ENCODE assay signal across 9 mouse cellular contexts in the genomic region with DNA sequence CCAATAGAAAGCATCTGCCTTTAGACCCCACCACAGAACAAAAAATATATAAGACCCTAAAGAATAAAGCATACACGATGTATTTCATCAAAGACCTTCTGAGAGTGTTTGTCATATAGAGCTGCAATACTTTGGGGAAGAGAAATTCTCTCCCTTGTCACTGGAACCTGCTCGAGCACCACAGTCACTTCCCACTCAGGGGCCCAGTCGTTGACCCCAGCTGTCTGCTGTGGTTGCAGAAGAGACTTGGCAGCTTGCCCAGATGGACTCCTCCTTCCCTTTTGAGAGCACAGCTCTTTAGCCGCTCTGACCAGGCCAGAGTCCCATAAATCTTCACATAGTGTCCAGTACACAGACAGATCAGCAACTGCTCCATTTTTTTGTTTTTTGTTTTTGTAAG. TPM values are rescaled to one million over a fixed set of nuclear protein-coding genes. Genes with fewer than 3 reads are reported as not detected.
DNase-seq lines count a peak whose midpoint lies in the region; ATAC-seq and TF ChIP-seq lines count a peak whose summit lies in the region.
"Had no signal": no experiment of that assay in that cellular context is flagged by ENCODE, and none has a peak within 500 bp of the region (broad histone marks: within the 10 kb centered on the region; RNA-seq: fewer than 3 reads in every experiment).

No protein-coding gene starts in this region.

- ATAC-seq in forebrain, embryonic 11.5 days (replicated peaks; ENCODE audit: low FRiP score), result no peak
- no peak for ATAC-seq in forebrain, embryonic 15.5 days (replicated peaks)
- ATAC-seq in intestine, embryonic 16.5 days, result peak; percentile 81
- peak; percentile 84 for ATAC-seq in stomach, embryonic 15.5 days (ENCODE audit: insufficient read depth, low FRiP score, low read depth)

- H3K4me1 ChIP-seq in forebrain, embryonic 11.5 days (replicated peaks; ENCODE audit: control insufficient read depth, insufficient read depth, low read length), result no peaks in the 10 kb centered on the region
- no peaks in the 10 kb centered on the region for H3K4me1 ChIP-seq in forebrain, embryonic 15.5 days
- peaks cover 13 to 18% of the 10 kb centered on the region in 2 experiments for H3K4me1 ChIP-seq in MEL (ENCODE audit: control insufficient read depth in 1 of 2, insufficient read depth in 2 of 2, low read length in 2 of 2)
- no peaks in the 10 kb centered on the region for H3K4me1 ChIP-seq in intestine, embryonic 16.5 days (ENCODE audit: control insufficient read depth, insufficient read depth, low read length)
- H3K4me1 ChIP-seq in stomach, embryonic 15.5 days, result no peaks in the 10 kb centered on the region

- no peak for TF ChIP-seq CTCF in MEL (IDR thresholded peaks at IDR 0.05 in 2 of 3, conservative IDR thresholded peaks at IDR 0.05 in 1 of 3; ENCODE audit: control insufficient read depth in 1 of 3, insufficient read depth in 1 of 3, low read depth in 2 of 3, low read length in 3 of 3, poor library complexity in 1 of 3, severe bottlenecking in 1 of 3)

- TF ChIP-seq RAD21 in MEL (IDR thresholded peaks at IDR 0.05; ENCODE audit: low read depth, low read length), result no peak

- no peak overlapping the region for H3K9ac ChIP-seq in forebrain, embryonic 11.5 days (ENCODE audit: low read length)
- H3K9ac ChIP-seq in forebrain, embryonic 15.5 days (replicated peaks), result no peak overlapping the region
- peak overlapping the region; percentile 23; the same call in 1 of the 2 replicates for H3K9ac ChIP-seq in MEL (ENCODE audit: control insufficient read depth, low read depth, low read length, poor library complexity, severe bottlenecking)
- H3K9ac ChIP-seq in intestine, embryonic 16.5 days (ENCODE audit: low read depth, low read length), result no peak overlapping the region
- H3K9ac ChIP-seq in stomach, embryonic 15.5 days, result no peak overlapping the region

- peak; percentile 51 for DNase-seq in forebrain, embryonic 11.5 days (ENCODE audit: low spot score)
- peak; percentile 69 for DNase-seq in MEL (ENCODE audit: low read depth, low spot score)
- DNase-seq in gastrocnemius, adult 18-20 months (ENCODE audit: low spot score), result peak; percentile 47
- peak; percentile 8 to 14 for DNase-seq in left cerebral cortex, postnatal 36 days (ENCODE audit: low spot score in 2 of 2)
- DNase-seq in monocyte, adult 2 months (ENCODE audit: low read depth in 1 of 2, low spot score in 2 of 2), result peak; percentile 76 to 81

- no peak for TF ChIP-seq POLR2A in MEL (IDR thresholded peaks at IDR 0.05; ENCODE audit: control insufficient read depth in 1 of 2, insufficient read depth in 1 of 2, low read depth in 1 of 2, low read length in 2 of 2, poor library complexity in 1 of 2)

- no peaks in the 10 kb centered on the region for H3K9me3 ChIP-seq in forebrain, embryonic 11.5 days (ENCODE audit: control insufficient read depth, low read length)
- H3K9me3 ChIP-seq in forebrain, embryonic 15.5 days, result no peaks in the 10 kb centered on the region
- no peaks in the 10 kb centered on the region for H3K9me3 ChIP-seq in MEL (replicated peaks; ENCODE audit: insufficient read depth, low read length)
- H3K9me3 ChIP-seq in intestine, embryonic 16.5 days (ENCODE audit: control insufficient read depth, low read length), result no peaks in the 10 kb centered on the region
- no peaks in the 10 kb centered on the region for H3K9me3 ChIP-seq in stomach, embryonic 15.5 days

- H3K27ac ChIP-seq in forebrain, embryonic 11.5 days (ENCODE audit: low read depth, low read length), result no peak overlapping the region
- no peak overlapping the region for H3K27ac ChIP-seq in forebrain, embryonic 15.5 days (replicated peaks)
- peak overlapping the region; percentile 68 for H3K27ac ChIP-seq in MEL (ENCODE audit: control insufficient read depth, low read depth, low read length)
- no peak overlapping the region for H3K27ac ChIP-seq in intestine, embryonic 16.5 days (ENCODE audit: low read length)
- no peak overlapping the region for H3K27ac ChIP-seq in stomach, embryonic 15.5 days

- H3K4me3 ChIP-seq in forebrain, embryonic 11.5 days (ENCODE audit: low read depth, low read length), result no peak overlapping the region
- no peak overlapping the region for H3K4me3 ChIP-seq in forebrain, embryonic 15.5 days
- H3K4me3 ChIP-seq in MEL (ENCODE audit: control insufficient read depth in 1 of 2, insufficient read depth in 1 of 2, low read depth in 2 of 2, low read length in 2 of 2), result no peak overlapping the region
- no peak overlapping the region for H3K4me3 ChIP-seq in intestine, embryonic 16.5 days (ENCODE audit: low read length)
- no peak overlapping the region for H3K4me3 ChIP-seq in stomach, embryonic 15.5 days (replicated peaks)

- intact Hi-C loops in left cerebral cortex, postnatal 36 days (cut with DNase I), result no loop called here

- 64% methylated on average over 4 of the region's 4 CpGs for WGBS in forebrain, embryonic 11.5 days
- WGBS in forebrain, embryonic 15.5 days, result 43% methylated on average over 4 of the region's 4 CpGs
- 15% methylated on average over 4 of the region's 4 CpGs for whole genome bisulfite sequencing in intestine, embryonic 16.5 days
- WGBS in stomach, embryonic 15.5 days, result 22% methylated on average over 4 of the region's 4 CpGs

- H3K79me2 ChIP-seq in MEL (ENCODE audit: control insufficient read depth, insufficient read depth, low read length, poor library complexity), result no peaks in the 10 kb centered on the region

- no peak overlapping the region for H3K4me2 ChIP-seq in forebrain, embryonic 11.5 days (ENCODE audit: low read depth, low read length, severe bottlenecking)
- no peak overlapping the region for H3K4me2 ChIP-seq in forebrain, embryonic 15.5 days (replicated peaks)
- no peak overlapping the region for H3K4me2 ChIP-seq in intestine, embryonic 16.5 days (ENCODE audit: low read depth, low read length)
- H3K4me2 ChIP-seq in stomach, embryonic 15.5 days, result no peak overlapping the region

- no peaks in the 10 kb centered on the region for H3K27me3 ChIP-seq in forebrain, embryonic 11.5 days (ENCODE audit: control insufficient read depth, insufficient read depth, low read length)
- no peaks in the 10 kb centered on the region for H3K27me3 ChIP-seq in forebrain, embryonic 15.5 days
- no peaks in the 10 kb centered on the region for H3K27me3 ChIP-seq in MEL (ENCODE audit: control insufficient read depth in 1 of 2, insufficient read depth in 2 of 2, low read length in 2 of 2)
- H3K27me3 ChIP-seq in intestine, embryonic 16.5 days (replicated peaks; ENCODE audit: control insufficient read depth, insufficient read depth, low read length), result no peaks in the 10 kb centered on the region
- no peaks in the 10 kb centered on the region for H3K27me3 ChIP-seq in stomach, embryonic 15.5 days (replicated peaks)

- no peaks in the 10 kb centered on the region for H3K36me3 ChIP-seq in forebrain, embryonic 11.5 days (ENCODE audit: control insufficient read depth, insufficient read depth, low read length)
- H3K36me3 ChIP-seq in forebrain, embryonic 15.5 days, result no peaks in the 10 kb centered on the region
- H3K36me3 ChIP-seq in MEL (ENCODE audit: control insufficient read depth in 1 of 2, insufficient read depth in 2 of 2, low read length in 2 of 2), result peaks cover 0 to 24% of the 10 kb centered on the region in 2 experiments; a peak in 2 of 4 replicates
- H3K36me3 ChIP-seq in intestine, embryonic 16.5 days (ENCODE audit: control insufficient read depth, insufficient read depth, low read length), result no peaks in the 10 kb centered on the region
- H3K36me3 ChIP-seq in stomach, embryonic 15.5 days, result no peaks in the 10 kb centered on the region

- 0 out of 4 replicates have a peak, but pooled peaks of 1 of the 2 experiments have one; percentile 7 for TF ChIP-seq EP300 in MEL (IDR thresholded peaks at IDR 0.05; ENCODE audit: low read depth in 1 of 2, low read length in 2 of 2)

TF ChIP-seq in MEL, 35 proteins besides CTCF, POLR2A, EP300 and RAD21:
- TF ChIP-seq GABPA (IDR thresholded peaks at IDR 0.05; ENCODE audit: low read depth, low read length) (no peak), ZKSCAN1 (IDR thresholded peaks at IDR 0.05; ENCODE audit: low read depth, low read length) (no peak), KAT2A (conservative IDR thresholded peaks at IDR 0.05; ENCODE audit: low read depth, low read length) (no peak), MAX (IDR thresholded peaks at IDR 0.05; ENCODE audit: low read length) (no peak), ETS1 (IDR thresholded peaks at IDR 0.05; ENCODE audit: low read depth, low read length) (0 out of 2 replicates have a peak, but pooled peaks have one; percentile 8), MAZ (IDR thresholded peaks at IDR 0.05; ENCODE audit: low read depth, low read length) (no peak), ELF1 (IDR thresholded peaks at IDR 0.05; ENCODE audit: low read depth, low read length) (peak; percentile 4; the same call in 1 of the 2 replicates)

RNA-seq across cellular contexts. Expression of a gene that starts 15.9 kb away (rescaled TPM):
- polyA plus RNA-seq in forebrain, embryonic 11.5 days (2014; fragmentation: Nextera tagmentation; extraction: Ambion mirVana), result not detected in 2 replicates
- not detected in 2 replicates for polyA plus RNA-seq in forebrain, embryonic 15.5 days (2015; fragmentation: Nextera tagmentation; extraction: Ambion mirVana)
- total RNA-seq in MEL (2012; rRNA removed), result not detected in 2 replicates
- polyA plus RNA-seq in MEL (2012; ENCODE audit: insufficient read depth in 1 of 2, insufficient read length in 2 of 2, low read depth in 1 of 2, low replicate concordance in 2 of 2, missing spikeins in 1 of 2), result not detected
- total RNA-seq in gastrocnemius, adult 18-20 months (2021), result not detected
- 0.13 and 0.15 TPM in 2 replicates for polyA plus RNA-seq in intestine, embryonic 16.5 days (2015; fragmentation: Nextera tagmentation; extraction: Ambion mirVana)
- total RNA-seq in left cerebral cortex, postnatal 36 days (2021), result not detected
- 0.13 and 0.18 TPM in 2 replicates for polyA plus RNA-seq in stomach, embryonic 15.5 days (2015; fragmentation: Nextera tagmentation; extraction: Ambion mirVana)
- total RNA-seq: ES-E14 had no signal

RNA-seq across cellular contexts. Expression of a gene that starts 59.5 kb away (rescaled TPM):
- not detected in 2 replicates for polyA plus RNA-seq in forebrain, embryonic 11.5 days (2014; fragmentation: Nextera tagmentation; extraction: Ambion mirVana)
- polyA plus RNA-seq in forebrain, embryonic 15.5 days (2015; fragmentation: Nextera tagmentation; extraction: Ambion mirVana), result not detected in 2 replicates
- not detected in 2 replicates for total RNA-seq in MEL (2012; rRNA removed)
- not detected for polyA plus RNA-seq in MEL (2012; ENCODE audit: insufficient read depth in 1 of 2, insufficient read length in 2 of 2, low read depth in 1 of 2, low replicate concordance in 2 of 2, missing spikeins in 1 of 2)
- not detected for total RNA-seq in gastrocnemius, adult 18-20 months (2021)
- polyA plus RNA-seq in intestine, embryonic 16.5 days (2015; fragmentation: Nextera tagmentation; extraction: Ambion mirVana), result not detected in 2 replicates
- total RNA-seq in left cerebral cortex, postnatal 36 days (2021), result not detected
- not detected in 2 replicates for polyA plus RNA-seq in stomach, embryonic 15.5 days (2015; fragmentation: Nextera tagmentation; extraction: Ambion mirVana)
- total RNA-seq: ES-E14 had no signal

Comparison
In these comparisons a context has a peak if more than half of its experiments do, and no peak if none do; other contexts are left out.
1. ATAC-seq: peak in intestine, embryonic 16.5 days (single experiment) and stomach, embryonic 15.5 days (single experiment); none in forebrain, embryonic 11.5 days (single experiment) and forebrain, embryonic 15.5 days (single experiment).
2. DNase-seq: peak in every context shown above with its lines; median percentile 78 in monocyte, adult 2 months; 69 in MEL; 51 in forebrain, embryonic 11.5 days; 47 in gastrocnemius, adult 18-20 months; 11 in left cerebral cortex, postnatal 36 days.